Mouse (Mus musculus) A20 (cell line): ENCODE results near the gene Tpbpa.
"Not testable (repeated sequence)": the region's sequence is repeated elsewhere in the genome, so short reads cannot be mapped to it uniquely, and the experiment has no call there.

ENCODE experiments used
- DNase-seq: peaks from one replicate; pipeline ENCODE4 v3.0.0-alpha.2; 2011; ENCODE audit warnings: low read depth, low spot score

The Tpbpa gene

GRCm38 (mm10) chr13:60941884-60942283 is at the start of gene Tpbpa:
Tpbpa (minus strand) TSS chr13:60941984.
- DNase-seq: not testable (repeated sequence)

- not testable (repeated sequence) for DNase-seq
These were observed 45.1 kb upstream of the Tpbpa start for GRCm38 (mm10) chr13:60986915-60987314.

DNA sequence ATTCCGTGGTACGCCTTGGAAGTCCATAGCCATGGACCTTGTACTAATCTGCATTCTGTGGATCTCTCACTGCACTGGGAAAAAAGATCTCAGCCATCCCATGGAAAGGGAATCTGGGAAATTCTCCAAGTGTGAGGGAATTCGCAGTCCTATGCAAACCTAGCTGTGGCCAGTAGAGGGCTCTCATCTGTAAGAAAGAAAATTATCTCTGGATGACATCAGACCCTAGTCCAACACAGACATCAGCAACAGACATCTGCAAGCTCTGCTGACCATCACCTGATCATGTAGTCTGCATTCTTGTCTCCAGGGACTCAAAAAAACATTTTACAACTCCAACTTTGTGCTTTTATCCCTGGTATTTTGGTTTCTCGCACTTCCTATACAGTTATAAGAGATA is 30.5 kb upstream of the Tpbpa start:
- DNase-seq: not testable (repeated sequence)

- DNase-seq: not testable (repeated sequence)
These were observed 22.2 kb upstream of the Tpbpa start for GRCm38 (mm10) chr13:60963985-60964384.

- no peak for DNase-seq
These were observed 19.9 kb upstream of the Tpbpa start for GRCm38 (mm10) chr13:60961706-60962105.

DNA sequence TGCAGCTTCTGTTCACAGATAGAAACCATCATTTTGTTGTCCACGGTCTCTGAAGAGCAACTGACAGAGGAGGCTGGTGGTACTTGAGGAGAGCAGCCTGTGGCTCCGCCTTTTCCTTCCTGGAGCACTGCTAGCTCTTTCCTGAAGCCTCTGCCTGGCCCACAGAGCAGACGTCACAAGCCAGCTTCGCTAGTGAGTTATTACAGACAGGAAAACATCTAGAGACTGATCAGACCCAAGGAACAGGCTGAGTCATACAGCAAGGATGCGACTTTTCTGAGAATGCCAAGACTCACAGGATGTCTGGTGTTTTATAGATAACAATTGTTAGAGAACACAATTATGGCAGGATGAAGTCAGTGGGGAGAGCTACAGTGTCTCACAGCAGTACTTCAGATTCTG is 5.3 kb downstream of the Tpbpa start, which contains the start of the genes Gm49391 and Ctla2a:
Gm49391 (minus strand) TSS at position 72 of the 402 bp plus-strand sequence.
Ctla2a (minus strand) TSS at position 126 of the 402 bp plus-strand sequence.
- no peak for DNase-seq

DNA sequence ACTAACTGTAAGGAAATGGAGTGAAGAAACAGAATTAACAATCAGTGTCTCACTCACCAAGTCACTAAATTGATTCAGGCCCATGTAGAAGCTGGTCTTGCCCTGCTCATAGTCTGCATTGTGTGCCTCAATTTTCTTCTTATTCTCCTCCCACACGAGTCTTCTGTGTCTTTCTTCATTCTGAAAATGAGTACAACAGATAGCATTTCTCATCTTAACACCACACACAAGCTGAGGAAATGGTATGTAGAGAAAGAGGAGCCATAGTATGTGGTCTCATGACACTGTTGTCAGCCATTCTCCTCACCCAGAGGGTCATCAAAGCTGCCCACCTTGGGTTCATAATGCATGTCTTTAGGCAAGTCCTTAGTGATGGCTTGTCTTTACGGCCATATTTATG is 6.3 kb downstream of the Tpbpa start, which contains the start of gene Gm49393:
Gm49393 (minus strand) TSS at position 101 of the 400 bp plus-strand sequence.
- DNase-seq: not testable (repeated sequence)

DNA sequence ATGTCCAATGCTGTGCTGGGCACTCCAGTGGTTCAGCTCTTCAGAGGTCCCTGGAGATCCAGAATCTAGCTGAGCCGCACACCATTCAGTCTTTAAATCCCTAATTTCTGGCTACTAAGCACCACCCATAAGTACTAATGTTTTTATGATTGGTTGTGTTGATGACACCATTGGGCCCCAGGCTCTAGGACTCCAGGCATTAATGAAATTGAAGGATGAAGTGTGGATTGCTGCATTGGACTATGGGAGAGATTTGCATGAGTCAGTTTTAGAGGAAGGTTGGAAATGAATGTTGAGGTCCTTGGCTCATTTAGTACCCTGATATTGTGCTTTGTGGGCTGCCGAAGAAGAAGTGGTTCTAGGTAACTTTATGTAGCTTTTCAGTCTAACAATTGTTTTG is 37.0 kb downstream of the Tpbpa start, which contains the start of gene Tpbpb:
Tpbpb (minus strand) TSS at position 101 of the 400 bp plus-strand sequence.
- DNase-seq: not testable (repeated sequence)

DNA sequence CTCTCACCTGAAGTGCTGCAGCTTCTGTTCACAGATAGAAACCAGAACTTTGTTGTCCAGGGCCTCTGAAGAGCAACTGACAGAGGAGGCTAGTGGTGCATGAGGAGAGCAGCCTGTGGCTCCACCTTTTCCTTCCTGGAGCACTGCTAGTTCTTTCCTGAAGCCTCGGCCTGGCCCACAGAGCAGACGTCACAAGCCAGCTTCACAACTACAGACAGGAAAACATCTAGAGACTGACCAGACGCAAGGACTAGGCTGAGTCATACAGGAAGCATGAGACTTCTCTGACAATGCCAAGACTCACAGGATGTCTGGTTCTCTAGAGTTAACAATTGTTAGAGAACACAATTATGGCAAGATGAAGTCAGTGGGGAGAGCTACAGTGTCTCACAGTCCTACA is 44.5 kb downstream of the Tpbpa start, which contains the start of gene Ctla2b:
Ctla2b (minus strand) TSS at position 120 of the 400 bp plus-strand sequence.
- DNase-seq: no peak

DNA sequence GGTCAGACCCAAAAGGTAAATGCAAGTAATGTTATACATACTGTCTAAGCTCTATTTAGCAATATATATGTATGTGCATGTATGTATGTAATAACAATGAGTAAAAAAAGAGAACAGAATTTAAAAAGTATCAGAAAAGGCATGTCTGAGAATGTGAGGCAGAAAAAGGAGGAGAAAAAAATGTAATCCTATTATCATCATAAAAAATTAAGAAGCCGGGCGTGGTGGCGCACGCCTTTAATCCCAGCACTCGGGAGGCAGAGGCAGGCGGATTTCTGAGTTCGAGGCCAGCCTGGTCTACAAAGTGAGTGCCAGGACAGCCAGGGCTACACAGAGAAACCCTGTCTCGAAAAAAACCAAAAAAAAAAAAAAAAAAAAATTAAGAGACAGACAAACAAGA is 45.0 kb downstream of the Tpbpa start, which contains the start of gene Gm49392:
Gm49392 (minus strand) TSS at position 101 of the 400 bp plus-strand sequence.
- DNase-seq: not testable (repeated sequence)

DNA sequence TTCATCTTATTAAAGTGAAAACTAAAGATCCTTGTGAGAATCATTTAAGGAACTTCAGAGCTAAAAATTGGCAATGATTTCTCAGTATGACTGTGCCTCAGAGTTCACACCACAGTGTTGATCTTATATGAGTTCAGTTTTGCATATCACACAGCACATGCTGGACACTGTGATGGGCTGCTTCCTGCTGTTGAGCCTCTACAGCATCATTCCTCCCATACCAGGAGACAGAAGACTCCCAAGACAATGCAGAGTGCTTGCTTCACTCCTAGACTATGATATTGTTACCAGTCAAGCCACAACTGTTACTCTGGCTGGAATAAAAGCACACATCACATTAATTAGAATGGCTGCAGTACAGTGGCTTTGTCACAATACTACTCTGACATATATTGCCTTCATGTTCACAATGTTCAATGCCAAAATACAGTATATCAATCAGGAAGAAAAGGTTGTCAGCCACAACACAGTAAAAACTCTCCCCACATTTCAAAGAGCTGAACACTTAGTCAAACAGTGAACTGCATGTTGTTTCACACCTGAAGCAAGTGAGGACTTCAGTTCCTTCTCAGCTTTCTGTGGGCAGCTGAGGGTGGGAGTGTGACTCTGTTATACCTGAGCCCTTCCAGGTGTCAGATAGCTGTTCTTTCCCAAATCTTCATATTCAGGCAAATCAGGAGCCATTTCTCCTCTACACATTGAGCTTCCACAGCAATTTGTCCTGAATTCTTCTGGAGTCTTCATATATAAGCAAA is 46.2 kb downstream of the Tpbpa start:
- no peak for DNase-seq

DNA sequence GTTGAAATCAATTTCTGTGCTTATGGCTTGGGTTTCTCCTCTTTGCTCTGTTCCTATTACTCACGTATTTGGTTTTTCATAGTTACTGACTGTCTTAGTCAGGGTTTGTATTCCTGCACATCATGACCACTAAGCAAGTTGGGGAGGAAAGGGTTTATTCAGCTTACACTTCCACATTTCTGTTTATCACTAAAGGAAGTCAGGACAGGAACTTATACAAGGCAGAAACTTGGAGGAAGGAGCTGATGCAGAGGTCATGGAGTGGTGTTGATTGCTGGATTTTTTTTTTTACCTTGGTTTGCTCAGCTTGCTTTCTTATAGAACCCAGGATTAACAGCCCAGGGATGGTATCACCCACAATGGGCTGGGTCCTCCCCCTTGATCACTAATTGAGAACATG is 49.5 kb downstream of the Tpbpa start:
- no peak for DNase-seq
